Mouse (Mus musculus): ENCODE results near the gene Kcnt1.
A peak's percentile ranks its signal among the peaks of the same experiment; 100 is the strongest.

The Kcnt1 gene

DNA sequence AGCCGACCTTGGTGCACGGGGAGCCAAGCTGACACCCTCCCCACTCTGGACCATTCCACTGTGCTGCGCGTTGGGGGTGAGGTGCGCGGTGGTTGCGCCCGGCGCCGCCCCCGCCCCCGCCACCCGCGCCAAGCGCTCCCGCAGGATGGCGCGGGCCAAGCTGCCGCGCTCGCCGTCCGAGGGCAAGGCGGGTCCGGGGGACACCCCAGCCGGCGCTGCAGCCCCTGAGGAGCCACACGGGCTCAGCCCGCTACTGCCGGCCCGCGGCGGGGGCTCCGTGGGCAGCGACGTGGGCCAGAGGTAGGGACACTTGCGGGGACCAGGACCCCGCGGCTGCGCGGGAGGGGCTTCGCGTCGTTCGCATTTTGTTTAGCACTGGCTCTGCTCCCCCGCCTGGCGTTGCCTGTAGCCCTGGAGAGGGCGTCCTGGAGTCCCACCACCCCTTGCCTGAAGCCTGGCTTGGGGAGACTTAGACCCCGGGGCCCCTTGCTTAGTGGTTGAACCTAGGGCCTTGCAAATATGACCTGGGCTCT lies 14.3 kb downstream of the Kcnt1 start:
- no peak for DNase-seq (ENCODE audit: extremely low read depth, low read depth)

DNA sequence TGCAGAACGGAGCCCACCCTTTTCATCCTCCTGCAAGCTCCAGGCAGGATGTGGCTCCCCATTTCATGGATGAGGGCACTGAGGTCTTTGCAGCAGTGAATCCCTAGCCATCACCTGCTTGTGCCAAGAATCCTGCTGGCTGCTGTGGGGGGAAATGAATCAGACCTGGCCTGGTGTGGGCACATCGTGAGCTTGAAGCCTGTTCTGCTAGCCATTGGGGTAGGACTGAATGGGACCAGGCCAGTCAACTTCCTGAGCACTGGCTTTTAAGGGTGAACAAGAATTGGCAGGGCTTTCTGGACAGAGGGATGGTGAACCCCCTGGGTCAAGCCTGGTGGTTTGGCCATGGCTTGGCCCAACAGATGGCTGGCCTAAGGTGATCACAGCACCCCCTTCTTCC lies 15.0 kb downstream of the Kcnt1 start:
- no peak for DNase-seq (ENCODE audit: extremely low read depth, low read depth)

DNA sequence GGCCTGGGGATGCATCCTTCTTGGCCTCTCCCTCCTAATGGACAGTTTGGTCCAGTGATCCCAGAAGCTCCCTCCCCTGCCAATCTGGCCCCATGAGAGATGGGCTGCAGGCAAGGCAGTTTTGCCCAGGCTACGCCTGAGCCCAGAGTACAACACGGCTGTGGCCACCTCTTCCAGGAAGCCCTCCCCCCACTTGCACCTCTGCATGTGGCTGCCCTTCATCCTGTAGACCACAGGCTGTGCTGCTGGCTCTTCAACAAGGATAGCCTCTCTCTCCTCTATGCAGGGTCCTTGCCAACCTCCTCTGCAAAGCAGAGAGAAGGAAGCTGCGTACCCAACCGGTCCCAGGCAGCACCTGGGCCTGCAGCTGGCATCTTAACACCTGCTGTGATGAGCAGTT lies 15.5 kb downstream of the Kcnt1 start:
- no peak for DNase-seq (ENCODE audit: extremely low read depth, low read depth)

DNA sequence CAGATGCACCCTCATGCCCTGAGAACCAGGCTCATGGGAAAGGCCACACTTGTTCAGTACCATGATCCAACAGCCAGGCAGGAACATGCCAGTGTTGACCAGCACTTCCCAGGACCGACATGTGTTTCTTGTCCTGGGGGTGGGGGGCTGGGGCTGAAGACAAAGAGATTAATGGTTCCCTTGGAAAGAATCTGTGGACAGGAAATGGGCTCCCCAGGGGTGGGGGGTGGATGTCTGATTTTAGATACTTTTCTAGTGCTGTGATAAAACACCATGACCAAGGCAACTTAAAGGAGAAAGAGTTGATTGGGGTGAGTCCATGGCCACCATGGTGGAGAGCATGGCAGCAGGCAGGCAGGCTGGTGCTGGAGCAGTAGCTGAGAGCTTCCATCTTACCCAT lies 18.7 kb downstream of the Kcnt1 start:
- no peak for DNase-seq (ENCODE audit: extremely low read depth, low read depth)

DNA sequence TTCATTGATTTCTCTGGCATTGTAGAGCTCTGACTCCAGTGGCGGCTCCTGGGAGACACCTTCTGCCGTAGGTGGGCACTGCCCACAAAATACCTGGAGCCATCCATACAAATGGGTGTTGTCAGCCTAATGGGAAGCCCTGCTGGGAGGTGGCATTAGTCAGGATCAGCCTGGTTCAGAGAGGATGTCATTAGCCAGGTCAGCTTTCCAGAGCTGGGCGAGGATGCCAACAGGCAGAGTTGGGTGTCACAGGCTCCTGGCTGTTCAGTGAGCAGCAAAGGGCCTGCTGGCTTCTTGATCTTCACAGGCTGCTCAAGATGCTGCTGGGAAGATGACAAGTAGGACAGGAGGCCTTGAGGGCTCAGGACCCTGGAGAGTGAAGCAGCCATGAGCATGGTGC lies 21.2 kb downstream of the Kcnt1 start:
- DNase-seq (ENCODE audit: extremely low read depth, low read depth), result no peak

DNA sequence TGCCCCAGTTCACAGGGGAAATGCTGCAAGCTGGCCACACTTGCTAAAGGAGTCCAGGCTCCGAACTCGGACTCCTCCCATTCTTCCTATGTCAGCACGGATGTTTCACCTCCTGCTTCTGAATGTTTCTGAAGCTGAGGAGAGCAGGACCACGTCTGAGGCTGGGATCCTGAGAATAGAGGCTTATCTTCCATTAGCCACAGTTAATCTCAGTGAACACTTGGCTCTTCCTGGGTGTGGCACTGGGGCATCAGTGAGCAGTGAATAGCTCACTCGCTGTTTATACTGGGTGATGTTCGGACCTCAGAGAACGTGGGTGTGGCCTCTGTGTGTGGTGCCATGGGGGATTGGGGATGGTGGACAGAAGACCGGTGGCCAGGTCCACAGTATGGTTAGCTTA lies 23.7 kb downstream of the Kcnt1 start:
- DNase-seq (ENCODE audit: extremely low read depth, low read depth), result peak; percentile 14

DNA sequence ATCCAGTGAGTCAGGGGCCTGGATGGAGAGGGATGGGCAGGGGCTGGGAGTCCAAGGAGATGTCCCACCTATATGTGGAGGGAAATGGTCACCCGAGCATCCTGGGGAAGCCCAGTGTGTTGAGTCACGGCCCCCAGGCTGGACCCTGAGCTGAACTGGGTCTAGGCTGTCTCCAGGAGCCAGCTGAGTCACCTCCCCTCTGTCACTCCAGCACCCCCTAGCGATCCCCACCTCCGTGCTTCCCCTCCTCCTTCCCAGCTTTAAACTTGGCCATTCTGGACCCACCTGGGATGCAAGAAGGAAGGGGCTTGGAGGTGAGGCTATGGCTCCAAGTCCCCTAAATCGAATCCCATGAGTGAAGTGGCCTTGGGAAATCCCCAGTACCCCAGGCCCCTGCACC lies 24.6 kb downstream of the Kcnt1 start:
- no peak for DNase-seq (ENCODE audit: extremely low read depth, low read depth)

DNA sequence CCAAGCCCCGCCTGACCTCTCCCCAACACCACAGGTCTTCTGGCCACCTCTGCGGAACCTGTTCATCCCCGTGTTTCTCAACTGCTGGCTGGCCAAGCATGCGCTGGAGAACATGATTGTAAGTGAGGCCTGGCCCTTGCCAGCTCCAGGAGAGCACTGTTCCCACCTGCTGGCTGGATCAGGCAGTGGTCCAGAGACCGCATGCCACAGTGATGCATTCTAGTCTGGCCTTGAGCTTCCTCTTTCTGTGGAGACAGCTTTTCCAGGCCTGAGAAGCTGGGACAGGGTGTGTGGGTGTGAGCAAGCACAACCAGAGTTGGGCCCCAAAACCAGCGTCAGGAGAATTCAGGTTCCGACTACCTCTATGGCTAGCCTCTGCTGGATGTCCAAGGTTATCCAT lies 28.9 kb downstream of the Kcnt1 start:
- DNase-seq (ENCODE audit: extremely low read depth, low read depth), result peak; percentile 39

DNA sequence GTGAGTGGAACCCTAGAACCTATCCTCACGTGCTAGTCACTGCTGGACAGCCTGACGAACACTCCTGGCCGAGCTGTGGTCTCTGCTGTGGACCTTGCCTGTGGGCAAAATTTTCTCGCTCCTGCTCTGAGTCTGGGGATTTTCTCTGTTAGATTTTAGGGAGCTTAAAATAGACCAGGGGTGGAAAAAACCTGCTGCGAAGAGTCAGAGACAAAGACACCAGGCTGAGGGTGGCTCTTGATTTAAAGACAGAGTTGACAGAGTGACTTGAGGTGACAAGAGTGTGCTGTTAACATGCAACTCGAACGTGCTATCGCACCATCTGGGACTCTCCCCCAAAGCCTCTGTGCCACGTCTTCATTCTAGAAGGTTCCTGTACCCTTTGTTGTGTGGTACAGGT lies 35.4 kb downstream of the Kcnt1 start:
- no peak for DNase-seq (ENCODE audit: extremely low read depth, low read depth)

DNA sequence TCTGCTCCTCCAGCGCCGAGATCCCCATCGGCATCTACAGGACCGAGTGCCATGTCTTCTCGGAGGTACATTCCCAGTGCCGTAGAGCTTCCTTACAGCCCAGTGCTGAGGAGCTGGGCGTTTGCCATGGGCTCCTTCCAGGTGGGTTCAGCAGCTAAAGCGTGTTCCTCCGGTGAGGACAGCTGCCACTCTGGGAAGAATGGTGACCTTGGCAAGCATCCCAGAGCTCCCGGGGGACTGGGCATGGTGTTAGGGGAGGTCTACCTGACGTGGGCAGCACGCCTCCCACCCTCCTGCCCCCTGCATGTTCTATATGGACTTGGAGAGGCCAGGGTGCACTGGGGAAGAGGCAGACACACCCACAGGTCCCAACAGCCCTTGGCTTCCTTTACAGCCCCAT lies 46.3 kb downstream of the Kcnt1 start:
- DNase-seq (ENCODE audit: extremely low read depth, low read depth), result no peak

DNA sequence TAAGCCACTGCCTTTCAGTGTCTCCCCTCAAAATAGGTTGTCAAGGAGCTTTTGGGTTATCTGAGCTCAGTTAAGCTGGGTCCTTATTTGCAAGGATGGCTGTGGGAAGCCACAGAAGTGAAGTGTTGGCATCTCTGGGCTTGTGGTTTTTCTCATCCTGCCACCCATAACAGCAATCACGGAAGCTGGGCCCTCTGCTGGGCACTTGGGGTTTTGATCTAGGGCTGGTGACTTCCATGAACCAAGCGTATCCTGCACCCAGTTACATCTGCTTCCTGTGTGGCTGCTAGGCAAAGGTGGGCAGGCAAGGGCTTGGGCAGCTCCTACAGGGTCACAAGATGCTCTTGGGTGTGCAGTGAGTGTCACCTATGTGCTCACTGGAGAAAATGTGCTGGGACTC lies 49.7 kb downstream of the Kcnt1 start:
- no peak for DNase-seq (ENCODE audit: extremely low read depth, low read depth)

DNA sequence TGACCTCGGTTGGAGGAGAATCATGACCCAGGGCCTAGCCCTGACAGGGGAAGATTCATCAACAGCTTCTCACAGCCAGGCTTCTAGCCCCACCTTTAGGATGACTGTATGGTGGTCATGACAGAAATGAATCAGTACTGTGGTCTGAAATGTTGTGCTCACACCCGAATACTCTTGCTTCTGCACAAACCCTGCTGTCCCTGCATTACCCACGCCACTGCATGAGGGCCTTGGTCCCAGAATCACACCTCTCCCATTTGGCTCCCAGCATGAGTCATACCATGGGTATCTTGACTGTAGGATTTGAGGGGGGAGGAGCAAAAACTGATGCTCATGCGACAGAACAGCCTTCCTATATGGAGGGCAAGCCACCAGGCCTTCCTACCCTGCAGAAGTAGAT lies 50.7 kb downstream of the Kcnt1 start:
- no peak for DNase-seq (ENCODE audit: extremely low read depth, low read depth)

DNA sequence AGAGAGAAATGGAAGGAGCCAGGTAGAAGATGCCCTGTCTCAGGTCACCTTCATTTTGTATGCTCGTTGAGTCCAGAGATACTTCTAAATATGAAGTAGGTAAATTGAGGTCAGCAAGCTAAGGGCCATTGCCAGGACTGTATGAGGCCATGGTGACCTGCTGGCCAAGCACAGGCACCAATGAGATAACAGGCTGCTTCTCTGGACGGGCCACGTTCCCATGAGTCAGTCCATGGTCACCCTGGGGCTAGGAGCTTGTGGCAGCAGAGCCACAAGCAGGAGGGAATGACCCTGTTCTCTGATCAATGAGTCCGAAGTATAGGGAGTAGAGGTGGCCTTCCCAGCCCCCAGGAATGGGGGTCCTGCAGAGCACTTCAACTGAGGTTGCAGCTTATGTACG lies 51.3 kb downstream of the Kcnt1 start:
- no peak for DNase-seq (ENCODE audit: extremely low read depth, low read depth)

DNA sequence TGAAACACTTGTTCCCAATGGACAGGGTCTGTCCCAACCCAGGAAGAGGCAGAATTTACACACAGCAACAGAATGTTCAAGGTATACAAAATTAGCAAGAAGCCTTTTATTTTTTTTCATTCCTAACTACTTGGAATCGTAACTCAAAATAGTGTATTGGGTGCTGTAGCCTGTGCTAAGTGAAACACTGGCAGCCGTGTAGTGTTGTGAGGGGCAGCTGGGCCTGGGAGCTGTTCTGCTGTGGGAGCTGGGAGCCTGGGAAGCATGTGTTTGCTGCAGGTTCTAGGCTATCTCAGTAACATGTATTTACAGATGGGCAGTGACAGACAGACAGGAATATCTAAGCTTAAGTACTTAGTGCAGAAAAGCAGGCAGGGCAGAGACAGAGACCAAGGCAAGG lies 54.9 kb downstream of the Kcnt1 start:
- no peak for DNase-seq (ENCODE audit: extremely low read depth, low read depth)

DNA sequence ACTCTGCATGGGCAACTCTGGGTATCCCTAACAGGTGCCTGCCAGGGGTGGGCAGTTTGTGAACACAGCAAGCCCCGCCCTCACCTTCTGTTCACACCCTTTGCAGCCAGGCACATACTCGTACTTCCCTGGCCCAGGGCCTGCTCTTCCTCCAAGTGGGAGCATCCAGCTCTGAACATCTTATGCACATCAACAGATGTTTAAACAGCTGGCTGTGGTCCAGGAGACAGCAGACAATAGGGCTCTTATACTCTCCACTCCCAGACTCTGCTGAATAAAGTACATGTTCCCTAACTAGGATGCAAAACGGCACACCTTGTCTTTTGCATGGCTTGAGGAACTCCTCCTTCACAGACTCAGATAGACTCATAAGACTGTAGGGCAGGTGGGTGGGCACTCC lies 56.4 kb downstream of the Kcnt1 start:
- no peak for DNase-seq (ENCODE audit: extremely low read depth, low read depth)

DNA sequence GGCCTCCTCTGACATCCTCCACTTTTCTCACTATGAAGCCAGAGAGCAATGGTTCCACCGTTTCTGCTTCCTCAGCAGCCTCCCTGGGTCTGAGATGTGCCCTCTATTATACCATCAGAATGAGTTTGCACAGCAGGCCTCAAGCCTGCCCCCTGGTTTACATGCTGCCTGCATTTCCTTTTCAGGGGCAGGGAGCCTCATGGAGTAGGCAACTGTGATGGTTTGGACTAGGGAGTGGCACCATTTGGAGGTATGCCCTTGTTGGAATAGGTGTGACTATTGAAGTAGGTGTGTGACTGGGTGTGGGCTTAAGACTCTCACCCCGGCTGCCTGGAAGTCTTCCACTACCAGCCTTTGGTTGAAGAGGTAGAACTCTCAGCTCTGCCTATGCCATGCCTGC lies 60.3 kb downstream of the Kcnt1 start:
- DNase-seq (ENCODE audit: extremely low read depth, low read depth), result no peak

DNA sequence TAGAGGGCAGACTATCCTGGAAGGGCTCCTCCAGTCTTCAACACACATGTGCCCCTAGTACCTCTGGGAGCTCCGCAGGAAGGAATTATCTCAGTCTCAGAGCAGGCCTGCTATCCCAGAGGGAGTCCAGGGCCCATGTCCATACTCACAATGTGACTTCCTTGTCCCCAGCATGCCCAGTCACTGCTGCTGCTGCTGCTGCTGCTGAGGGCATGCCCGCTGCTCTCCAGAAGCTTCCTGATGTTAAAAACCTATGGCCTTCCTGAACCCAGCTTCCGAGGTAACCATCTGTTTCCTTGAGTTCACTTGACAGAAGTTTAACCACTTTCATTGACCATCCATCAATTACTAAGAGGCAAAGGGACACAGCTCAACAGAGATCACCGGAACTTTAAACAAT lies 61.4 kb downstream of the Kcnt1 start:
- DNase-seq (ENCODE audit: extremely low read depth, low read depth), result no peak

DNA sequence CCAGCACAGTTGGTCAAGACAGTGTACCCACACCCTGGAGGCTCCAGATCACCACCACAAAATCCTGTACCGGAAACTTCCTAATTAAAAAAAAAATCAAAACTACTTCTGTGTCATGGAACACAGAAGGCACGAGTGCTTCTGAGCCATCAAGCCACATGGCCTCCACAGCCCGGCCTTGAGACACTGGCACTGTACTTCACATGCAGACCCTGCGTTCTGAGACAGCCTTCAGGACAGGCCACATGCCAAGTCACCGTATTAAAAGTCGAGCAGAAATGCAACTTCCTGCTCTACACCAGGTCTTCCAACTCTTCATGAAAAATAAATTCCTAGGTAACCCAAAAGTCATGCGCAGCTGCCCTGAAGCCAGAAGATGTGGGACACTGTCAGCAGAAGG lies 64.3 kb downstream of the Kcnt1 start:
- DNase-seq (ENCODE audit: extremely low read depth, low read depth), result no peak

DNA sequence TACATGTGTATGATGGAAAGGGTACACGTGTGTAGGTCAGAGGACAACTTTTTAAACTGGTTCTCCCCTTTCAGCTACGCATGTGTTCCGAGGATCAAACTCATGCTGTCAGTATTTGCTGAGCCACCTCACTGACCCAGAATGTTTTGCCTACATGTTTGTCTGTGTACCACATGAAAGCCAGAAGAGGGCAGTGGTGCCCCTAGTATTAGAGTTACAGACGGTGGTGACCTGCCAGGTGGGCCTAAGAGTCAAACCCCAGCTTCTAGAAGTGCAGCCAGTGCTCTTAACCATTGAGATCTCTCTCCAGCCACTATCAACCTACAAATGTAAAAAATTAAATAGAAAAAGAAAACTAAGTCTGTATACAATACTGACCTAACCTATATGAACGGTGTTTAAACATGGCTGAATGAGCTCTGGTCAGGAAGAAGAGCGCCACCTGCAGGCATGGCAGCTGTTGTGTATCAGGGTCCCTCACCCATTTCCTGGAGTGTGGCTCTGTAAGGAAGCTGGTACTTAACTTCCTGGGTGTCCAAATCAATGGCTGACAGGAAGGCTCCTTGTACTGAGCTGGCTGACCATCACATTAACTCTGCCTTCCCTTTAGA lies 67.8 kb downstream of the Kcnt1 start:
- peak; percentile 24 for DNase-seq (ENCODE audit: extremely low read depth, low read depth)

DNA sequence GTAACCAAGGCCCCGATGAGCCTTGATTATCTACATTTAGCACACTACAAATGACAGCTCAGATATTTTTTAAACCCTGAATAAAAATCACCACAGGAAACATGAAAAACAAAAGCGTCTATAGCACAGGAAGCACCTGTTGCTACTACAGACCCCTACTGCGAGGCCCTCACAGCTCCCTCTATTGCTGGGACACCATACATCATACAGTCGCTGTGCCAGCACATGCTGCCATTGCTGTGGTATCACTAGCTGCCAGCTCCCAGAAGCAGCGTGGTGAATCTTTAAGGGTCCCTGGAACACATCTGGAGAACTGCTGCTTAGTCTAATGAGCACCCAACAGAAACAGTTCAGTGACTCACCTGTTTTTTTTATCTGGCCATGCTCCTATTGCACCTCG lies 77.0 kb downstream of the Kcnt1 start:
- DNase-seq (ENCODE audit: extremely low read depth, low read depth), result no peak

DNA sequence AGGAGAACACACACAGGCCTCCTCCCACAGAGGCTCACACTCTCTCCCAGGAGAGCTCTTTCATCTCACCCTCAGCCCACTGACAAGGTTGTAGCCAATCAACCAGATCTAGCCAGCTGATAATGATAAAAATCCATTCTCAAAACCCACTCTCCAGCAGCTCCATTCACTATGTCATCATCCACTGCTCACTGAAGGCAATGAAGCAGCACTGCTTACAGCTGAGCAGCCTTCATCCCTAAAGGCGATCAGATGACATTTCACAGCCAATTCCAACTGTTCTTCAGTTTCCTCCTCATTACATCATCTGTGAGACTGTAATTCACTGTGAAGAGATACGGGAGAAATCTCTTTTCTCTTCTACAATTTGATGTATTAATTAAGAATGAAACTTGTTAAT lies 80.3 kb downstream of the Kcnt1 start:
- no peak for DNase-seq (ENCODE audit: extremely low read depth, low read depth)

DNA sequence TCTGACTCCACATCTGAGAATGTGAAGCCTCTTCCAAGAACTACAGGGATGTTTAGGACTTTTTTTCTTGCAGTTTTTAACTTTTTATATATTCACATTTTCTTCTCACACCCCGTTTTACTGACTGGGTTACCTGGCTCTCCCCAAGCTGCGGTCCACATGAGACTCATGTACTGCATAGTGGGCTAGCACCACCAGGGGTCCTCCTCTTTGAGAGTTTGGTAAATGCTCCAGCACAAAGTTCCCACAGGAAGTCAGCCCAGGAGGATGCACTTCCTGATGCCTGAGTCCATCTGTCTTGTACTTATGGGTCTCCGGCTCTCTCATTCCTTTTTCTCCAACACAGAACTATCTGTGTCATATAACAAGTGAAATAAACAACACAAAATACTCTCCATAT lies 84.4 kb downstream of the Kcnt1 start:
- no peak for DNase-seq (ENCODE audit: extremely low read depth, low read depth)

DNA sequence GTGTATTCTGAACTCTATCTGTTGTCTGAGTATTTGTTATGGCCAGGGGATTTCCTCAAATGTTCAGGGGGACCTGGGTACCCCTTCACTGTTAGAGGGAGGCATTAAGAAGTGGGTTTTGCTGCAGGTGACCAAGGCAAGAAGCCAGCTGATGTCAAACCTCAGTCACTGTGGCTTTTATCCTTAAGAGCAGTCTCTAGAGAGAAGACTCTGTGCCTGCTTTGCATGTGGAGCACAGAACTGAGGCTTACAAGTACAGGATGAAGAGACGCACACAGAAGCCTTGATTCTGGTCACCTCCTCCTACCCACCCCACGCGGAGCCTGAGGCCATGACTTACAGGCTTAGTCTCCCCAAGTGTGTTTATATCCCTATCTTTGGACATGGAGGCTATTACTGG lies 85.8 kb downstream of the Kcnt1 start:
- DNase-seq (ENCODE audit: extremely low read depth, low read depth), result no peak
